Mouse (Mus musculus) heart, embryonic 14.5 days (tissue): Measurements from ENCODE around the gene Anxa5. TPM values are rescaled to one million over a fixed set of nuclear protein-coding genes. Genes with fewer than 3 reads are reported as not detected.

Experiments
- ATAC-seq: fragments of 200-750 bp; cut with Nextera tagmentation; 2 replicates; pipeline ENCODE4 v1.8.0; 2017; ENCODE audit warnings: low read depth, moderate TSS enrichment; ENCODE audit not compliant: insufficient number of reproducible peaks, insufficient read depth, low FRiP score
- H3K27ac ChIP-seq, 2 experiments: fragments of 200-500 bp in 1 of 2; fragments of 300-500 bp in 1 of 2; sonication (generic) in 1 of 2; replicated peaks in 1 of 2; 2 replicates each; pipeline ENCODE4 v1.5.1; 2012 to 2014; ENCODE audit warnings: low read depth in 2 of 2, low read length in 2 of 2, control low read depth in 1 of 2, mild to moderate bottlenecking in 1 of 2, mixed read lengths in 1 of 2; ENCODE audit not compliant: control insufficient read depth in 1 of 2, insufficient read depth in 1 of 2
- H3K27me3 ChIP-seq: fragments of 300-500 bp; sonication (generic); 2 replicates; pipeline ENCODE4 v1.6.1; 2014; ENCODE audit warnings: mild to moderate bottlenecking, low read length, control low read depth; ENCODE audit not compliant: control insufficient read depth, insufficient read depth
- H3K36me3 ChIP-seq: fragments of 300-500 bp; sonication (generic); 2 replicates; pipeline ENCODE4 v1.6.1; 2014; ENCODE audit warnings: mild to moderate bottlenecking, control low read depth, low read length, mixed read lengths; ENCODE audit not compliant: control insufficient read depth, insufficient read depth
- H3K4me1 ChIP-seq, 2 experiments: fragments of 200-500 bp in 1 of 2; fragments of 300-500 bp in 1 of 2; sonication (generic) in 1 of 2; 2 replicates each; pipeline ENCODE4 v1.6.1; 2012 to 2014; ENCODE audit warnings: low read length in 2 of 2, control low read depth in 1 of 2, mixed read lengths in 1 of 2; ENCODE audit not compliant: control insufficient read depth in 2 of 2, insufficient read depth in 2 of 2
- H3K4me2 ChIP-seq: fragments of 300-500 bp; sonication (generic); 2 replicates; pipeline ENCODE4 v1.6.1; 2014; ENCODE audit warnings: mild to moderate bottlenecking, low read length
- H3K4me3 ChIP-seq, 2 experiments: fragments of 200-500 bp in 1 of 2; fragments of 300-500 bp in 1 of 2; sonication (generic) in 1 of 2; 2 replicates each; pipeline ENCODE4 v1.5.1; 2012 to 2014; ENCODE audit warnings: low read length in 2 of 2, mild to moderate bottlenecking in 2 of 2, control low read depth in 1 of 2, low read depth in 1 of 2, moderate library complexity in 1 of 2; ENCODE audit not compliant: control insufficient read depth in 1 of 2, insufficient read depth in 1 of 2
- H3K9ac ChIP-seq: fragments of 300-500 bp; sonication (generic); 2 replicates; pipeline ENCODE4 v1.6.1; 2014; ENCODE audit warnings: mild to moderate bottlenecking, low read length
- H3K9me3 ChIP-seq: fragments of 300-500 bp; sonication (generic); 2 replicates; pipeline ENCODE4 v1.6.1; 2016; ENCODE audit warnings: low read length, control low read depth; ENCODE audit not compliant: control insufficient read depth
- WGBS: fragments of 180-500 bp; shearing (Covaris S2); extraction: QIAGEN DNeasy Blood & Tissue Kit; methylation state at CpG from one replicate; pipeline ENCODE4 v1.1.7; 2014; 5-methylcytosine and 5-hydroxymethylcytosine counted together
- polyA plus RNA-seq: library from polyadenylated mRNA; unstranded; fragments of >200 nt; fragmentation: Nextera tagmentation; extraction: Ambion mirVana; gene quantifications from 2 replicates; pipeline ENCODE4 v1.2.1, GENCODE M21; 2014

Gene Anxa5
- polyA plus RNA-seq, 1 experiment from 2014 or later: 393 TPM

- Histone ChIP-seq H3K4me2 (no peak overlapping the region), H3K36me3 (no peaks in the 10 kb centered on the region), H3K27me3 (no peaks in the 10 kb centered on the region), H3K27ac (no peak overlapping the region), H3K4me1 (no peaks in the 10 kb centered on the region), H3K9me3 (no peaks in the 10 kb centered on the region), H3K9ac (no peak overlapping the region), H3K4me3 (no peak overlapping the region)
- no peak for ATAC-seq
- 80% methylated on average over 8 of the region's 8 CpGs for WGBS
Observed at GRCm38 (mm10) chr3:36505306-36505705, 29.6 kb upstream of the Anxa5 start.

GRCm38 (mm10) chr3:36501546-36501945 lies 25.9 kb upstream of the Anxa5 start:
- Histone ChIP-seq H3K36me3 (no peaks in the 10 kb centered on the region), H3K9ac (no peak overlapping the region), H3K27me3 (no peaks in the 10 kb centered on the region), H3K4me3 (no peak overlapping the region), H3K27ac (no peak overlapping the region), H3K4me2 (no peak overlapping the region), H3K9me3 (no peaks in the 10 kb centered on the region), H3K4me1 (no peaks in the 10 kb centered on the region)
- 60% methylated on average over 7 of the region's 7 CpGs for WGBS
- ATAC-seq: no peak

GRCm38 (mm10) chr3:36500976-36501375 lies 25.3 kb upstream of the Anxa5 start:
- Histone ChIP-seq H3K27me3 (no peaks in the 10 kb centered on the region), H3K9me3 (no peaks in the 10 kb centered on the region), H3K27ac (no peak overlapping the region), H3K4me1 (no peaks in the 10 kb centered on the region), H3K4me2 (no peak overlapping the region), H3K36me3 (no peaks in the 10 kb centered on the region), H3K9ac (no peak overlapping the region), H3K4me3 (no peak overlapping the region)
- ATAC-seq: no peak
- WGBS: 71% methylated on average over 8 of the region's 8 CpGs

GRCm38 (mm10) chr3:36499418-36499817 lies 23.7 kb upstream of the Anxa5 start:
- no peak overlapping the region for H3K4me3 ChIP-seq
- no peaks in the 10 kb centered on the region for H3K9me3 ChIP-seq
- H3K9ac ChIP-seq: no peak overlapping the region
- no peak overlapping the region for H3K4me2 ChIP-seq
- 87% methylated on average over 7 of the region's 7 CpGs for WGBS
- H3K36me3 ChIP-seq: no peaks in the 10 kb centered on the region
- H3K4me1 ChIP-seq: no peaks in the 10 kb centered on the region
- no peak for ATAC-seq
- no peaks in the 10 kb centered on the region for H3K27me3 ChIP-seq
- H3K27ac ChIP-seq: no peak overlapping the region

- Histone ChIP-seq H3K4me3 (no peak overlapping the region), H3K36me3 (no peaks in the 10 kb centered on the region), H3K4me1 (no peaks in the 10 kb centered on the region; a peak in 1 of 4 replicates), H3K9ac (no peak overlapping the region), H3K4me2 (no peak overlapping the region), H3K27ac (no peak overlapping the region), H3K27me3 (no peaks in the 10 kb centered on the region), H3K9me3 (no peaks in the 10 kb centered on the region)
- WGBS: 87% methylated on average over 6 of the region's 6 CpGs
- ATAC-seq: no peak
Observed at GRCm38 (mm10) chr3:36498224-36498623, 22.5 kb upstream of the Anxa5 start.

GRCm38 (mm10) chr3:36496746-36497145 lies 21.1 kb upstream of the Anxa5 start:
- Histone ChIP-seq H3K27me3 (no peaks in the 10 kb centered on the region), H3K27ac (no peak overlapping the region), H3K4me3 (no peak overlapping the region), H3K4me1 (no peaks in the 10 kb centered on the region; a peak in 1 of 4 replicates), H3K9me3 (no peaks in the 10 kb centered on the region), H3K4me2 (peak overlapping the region; percentile 4; the same call in 1 of the 2 replicates), H3K9ac (no peak overlapping the region), H3K36me3 (no peaks in the 10 kb centered on the region)
- WGBS: 16% methylated on average over 14 of the region's 14 CpGs
- ATAC-seq: peak; percentile 45; the same call in 1 of the 2 replicates

GRCm38 (mm10) chr3:36496273-36496672 lies 20.6 kb upstream of the Anxa5 start:
- Histone ChIP-seq H3K27me3 (no peaks in the 10 kb centered on the region), H3K27ac (no peak overlapping the region), H3K9me3 (no peaks in the 10 kb centered on the region), H3K4me3 (no peak overlapping the region), H3K9ac (no peak overlapping the region), H3K36me3 (no peaks in the 10 kb centered on the region), H3K4me1 (peaks cover 0 to 2% of the 10 kb centered on the region in 2 experiments; a peak in 2 of 4 replicates), H3K4me2 (peak overlapping the region; percentile 4; the same call in 1 of the 2 replicates)
- no peak for ATAC-seq
- 79% methylated on average over 9 of the region's 9 CpGs for WGBS

GRCm38 (mm10) chr3:36495436-36495835 lies 19.7 kb upstream of the Anxa5 start:
- H3K9me3 ChIP-seq: no peaks in the 10 kb centered on the region
- no peak overlapping the region for H3K27ac ChIP-seq
- H3K9ac ChIP-seq: no peak overlapping the region
- H3K36me3 ChIP-seq: no peaks in the 10 kb centered on the region
- H3K27me3 ChIP-seq: no peaks in the 10 kb centered on the region
- H3K4me1 ChIP-seq: peaks cover 0 to 4% of the 10 kb centered on the region in 2 experiments; a peak in 2 of 4 replicates
- ATAC-seq: peak; percentile 28; the same call in 1 of the 2 replicates
- no peak overlapping the region for H3K4me3 ChIP-seq
- H3K4me2 ChIP-seq: peak overlapping the region; percentile 30; the same call in 1 of the 2 replicates
- WGBS: 9% methylated on average over 6 of the region's 6 CpGs
